Mouse (Mus musculus) neural tube, embryonic 13.5 days (tissue): ENCODE results near the gene Rapgef2. TPM values are rescaled to one million over a fixed set of nuclear protein-coding genes. Genes with fewer than 3 reads are reported as not detected.
"Not testable (repeated sequence)": the region's sequence is repeated elsewhere in the genome, so short reads cannot be mapped to it uniquely, and the experiment has no call there.

Source experiments
- ATAC-seq: fragments of 200-750 bp; cut with Nextera tagmentation; 2 replicates; pipeline ENCODE4 v1.8.0; 2017; ENCODE audit warnings: low read depth, mild to moderate bottlenecking, moderate TSS enrichment, moderate library complexity
- H3K27ac ChIP-seq: fragments of 300-500 bp; sonication (generic); replicated peaks from 2 replicates; pipeline ENCODE4 v1.5.1; 2015; ENCODE audit warnings: moderate library complexity, mild to moderate bottlenecking, inconsistent platforms
- H3K27me3 ChIP-seq: fragments of 300-500 bp; sonication (generic); 2 replicates; pipeline ENCODE4 v1.6.1; 2015; ENCODE audit warnings: mild to moderate bottlenecking, inconsistent platforms
- H3K36me3 ChIP-seq: fragments of 300-500 bp; sonication (generic); 2 replicates; pipeline ENCODE4 v1.6.1; 2015; ENCODE audit warnings: mild to moderate bottlenecking, inconsistent platforms
- H3K4me1 ChIP-seq: fragments of 300-500 bp; sonication (generic); replicated peaks from 2 replicates; pipeline ENCODE4 v1.6.1; 2015; ENCODE audit warnings: inconsistent platforms
- H3K4me2 ChIP-seq: fragments of 300-500 bp; sonication (generic); 2 replicates; pipeline ENCODE4 v1.6.1; 2015; ENCODE audit warnings: inconsistent platforms, mild to moderate bottlenecking, moderate library complexity
- H3K4me3 ChIP-seq: fragments of 300-500 bp; sonication (generic); 2 replicates; pipeline ENCODE4 v1.5.1; 2015; ENCODE audit warnings: mild to moderate bottlenecking, inconsistent platforms
- H3K9ac ChIP-seq: fragments of 300-500 bp; sonication (generic); 2 replicates; pipeline ENCODE4 v1.6.1; 2015; ENCODE audit warnings: moderate library complexity, mild to moderate bottlenecking, inconsistent platforms
- H3K9me3 ChIP-seq: fragments of 300-500 bp; sonication (generic); 2 replicates; pipeline ENCODE4 v1.6.1; 2016; ENCODE audit warnings: inconsistent platforms
- WGBS: fragments of 180-500 bp; shearing (Covaris S2); methylation state at CpG from one replicate; pipeline ENCODE4 v1.1.7; 2015; 5-methylcytosine and 5-hydroxymethylcytosine counted together
- polyA plus RNA-seq: library from polyadenylated mRNA; unstranded; fragments of >200 nt; fragmentation: Nextera tagmentation; extraction: Ambion mirVana; gene quantifications from 2 replicates; pipeline ENCODE4 v1.2.1, GENCODE M21; 2015

Gene Rapgef2
- polyA plus RNA-seq, 1 experiment from 2014 or later, result 6.9 TPM

DNA sequence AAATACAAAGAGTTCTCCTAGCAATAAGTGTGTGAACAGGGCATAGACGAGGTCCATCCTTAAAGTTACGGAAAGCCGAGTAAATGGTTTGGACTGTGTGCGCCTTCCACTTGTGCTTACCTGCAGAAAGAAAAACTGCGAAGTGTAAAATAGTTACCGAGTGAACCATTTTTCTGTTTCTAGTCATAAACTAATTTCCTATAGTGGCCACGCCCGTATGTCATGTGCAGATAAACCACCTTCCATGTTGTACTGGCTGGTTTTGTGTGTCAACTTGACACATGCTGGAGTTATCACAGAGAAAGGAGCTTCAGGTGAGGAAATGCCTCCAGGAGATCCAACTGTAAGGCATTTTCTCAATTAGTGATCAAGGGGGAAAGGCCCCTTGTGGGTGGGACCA, 115.2 kb downstream of the Rapgef2 start:
- H3K9ac ChIP-seq, H3K4me3 ChIP-seq, H3K4me1 ChIP-seq, H3K27me3 ChIP-seq, H3K36me3 ChIP-seq, H3K9me3 ChIP-seq, H3K27ac ChIP-seq, ATAC-seq, H3K4me2 ChIP-seq: not testable (repeated sequence)
- 95% methylated on average over 8 of the region's 8 CpGs for WGBS

GRCm38 (mm10) chr3:79168168-79168827, 118.0 kb downstream of the Rapgef2 start:
- no peaks in the 10 kb centered on the region for H3K27me3 ChIP-seq
- no peak for ATAC-seq
- H3K36me3 ChIP-seq, result peaks cover 5% of the 10 kb centered on the region; the same call in 1 of the 2 replicates
- H3K27ac ChIP-seq, result no peak overlapping the region
- WGBS, result 75% methylated on average over 2 of the region's 2 CpGs
- H3K4me3 ChIP-seq, result no peak overlapping the region
- H3K9ac ChIP-seq, result no peak overlapping the region
- no peaks in the 10 kb centered on the region for H3K9me3 ChIP-seq
- H3K4me1 ChIP-seq, result no peaks in the 10 kb centered on the region
- no peak overlapping the region for H3K4me2 ChIP-seq

DNA sequence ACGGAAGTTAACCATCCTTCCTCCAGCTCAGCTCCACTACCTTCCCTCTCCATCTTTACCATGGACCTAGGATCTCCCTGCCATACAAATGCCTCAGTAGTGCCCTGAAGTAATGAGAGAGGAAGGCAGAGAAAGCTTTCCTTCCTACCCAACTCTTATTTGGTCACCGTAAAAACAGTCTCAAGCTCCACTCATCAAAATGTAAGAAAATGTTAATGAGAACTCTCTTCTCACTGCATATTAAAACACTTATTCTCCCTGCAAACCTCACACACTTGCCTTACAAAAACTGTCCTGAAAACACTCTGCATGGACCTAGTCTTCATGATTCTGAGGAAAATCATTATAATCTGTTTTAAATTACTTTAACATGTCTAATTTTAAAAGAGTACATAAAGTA, 118.7 kb downstream of the Rapgef2 start:
- no peak overlapping the region for H3K9ac ChIP-seq
- H3K27ac ChIP-seq, result no peak overlapping the region
- no peak overlapping the region for H3K4me2 ChIP-seq
- no peak for ATAC-seq
- peaks cover 5% of the 10 kb centered on the region; the same call in 1 of the 2 replicates for H3K36me3 ChIP-seq
- 85% methylated on average over 2 of the region's 2 CpGs for WGBS
- no peak overlapping the region for H3K4me3 ChIP-seq
- H3K27me3 ChIP-seq, result no peaks in the 10 kb centered on the region
- H3K4me1 ChIP-seq, result no peaks in the 10 kb centered on the region
- no peaks in the 10 kb centered on the region for H3K9me3 ChIP-seq

DNA sequence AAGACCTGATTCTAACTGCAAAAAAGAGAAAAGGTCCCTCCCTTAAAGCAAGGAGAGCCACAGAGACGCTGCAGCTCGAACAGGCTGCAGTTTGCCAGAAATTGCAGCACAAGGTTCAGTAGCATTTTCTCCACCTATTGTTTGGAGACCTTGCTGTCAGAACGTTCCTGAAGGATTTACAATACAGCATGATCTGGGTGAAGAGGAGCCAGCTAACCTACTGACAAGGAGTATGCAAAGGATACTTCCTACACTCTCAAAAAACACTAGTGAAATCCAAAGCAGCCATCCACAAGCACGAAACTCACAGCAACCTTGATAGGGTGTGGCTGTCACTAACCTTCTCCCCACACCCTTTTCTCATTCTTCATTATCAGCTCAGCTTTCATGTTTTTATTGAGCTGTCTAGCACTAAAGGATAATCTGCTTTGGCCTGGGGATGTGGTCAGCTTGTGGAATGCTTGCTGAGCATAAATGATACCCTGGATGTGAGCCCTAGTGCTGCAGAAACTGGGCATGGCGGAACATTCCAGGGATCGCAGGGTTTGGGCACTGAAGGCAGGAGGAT, 124.4 kb downstream of the Rapgef2 start:
- Histone ChIP-seq H3K9me3 (no peaks in the 10 kb centered on the region), H3K9ac (peak overlapping the region; percentile 38), H3K4me1 (peaks cover 22% of the 10 kb centered on the region), H3K27me3 (no peaks in the 10 kb centered on the region), H3K4me3 (no peak overlapping the region), H3K4me2 (peak overlapping the region; percentile 34), H3K36me3 (no peaks in the 10 kb centered on the region), H3K27ac (peak overlapping the region; percentile 55)
- no peak for ATAC-seq
- 54% methylated on average over 6 of the region's 6 CpGs for WGBS

GRCm38 (mm10) chr3:79161093-79161723, 125.1 kb downstream of the Rapgef2 start:
- Histone ChIP-seq H3K4me1 (peaks cover 22% of the 10 kb centered on the region), H3K27ac (peak overlapping the region; percentile 55), H3K36me3 (no peaks in the 10 kb centered on the region), H3K4me3 (no peak overlapping the region), H3K9me3 (no peaks in the 10 kb centered on the region), H3K27me3 (no peaks in the 10 kb centered on the region), H3K9ac (peak overlapping the region; percentile 38), H3K4me2 (peak overlapping the region; percentile 34)
- peak; percentile 42; the same call in 1 of the 2 replicates for ATAC-seq
- 43% methylated on average over 6 of the region's 6 CpGs for WGBS

DNA sequence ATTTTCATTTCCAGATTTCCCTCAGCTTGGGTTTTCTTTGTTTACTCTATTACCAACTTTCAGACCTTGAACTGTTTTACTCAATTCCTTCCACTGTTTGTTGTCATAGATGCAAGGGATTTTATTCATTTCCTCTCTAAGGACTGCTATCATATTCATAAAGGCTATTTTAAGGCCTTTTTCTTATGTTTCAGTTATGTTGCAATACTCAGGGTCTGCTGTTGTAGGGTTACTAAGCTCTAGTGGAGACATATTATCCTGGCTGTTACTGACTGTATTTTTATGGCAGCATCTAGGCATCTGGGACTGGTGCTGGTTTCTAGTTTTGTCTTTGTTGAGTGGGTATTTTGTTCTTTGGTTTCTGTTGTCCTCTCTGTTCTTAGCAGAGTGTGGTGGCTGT, 128.1 kb downstream of the Rapgef2 start:
- no peak overlapping the region for H3K4me3 ChIP-seq
- H3K9me3 ChIP-seq, result no peaks in the 10 kb centered on the region
- no peaks in the 10 kb centered on the region for H3K36me3 ChIP-seq
- H3K4me2 ChIP-seq, result no peak overlapping the region
- H3K27ac ChIP-seq, result no peak overlapping the region
- H3K27me3 ChIP-seq, result no peaks in the 10 kb centered on the region
- H3K9ac ChIP-seq, result no peak overlapping the region
- peaks cover 23% of the 10 kb centered on the region for H3K4me1 ChIP-seq
- no peak for ATAC-seq

DNA sequence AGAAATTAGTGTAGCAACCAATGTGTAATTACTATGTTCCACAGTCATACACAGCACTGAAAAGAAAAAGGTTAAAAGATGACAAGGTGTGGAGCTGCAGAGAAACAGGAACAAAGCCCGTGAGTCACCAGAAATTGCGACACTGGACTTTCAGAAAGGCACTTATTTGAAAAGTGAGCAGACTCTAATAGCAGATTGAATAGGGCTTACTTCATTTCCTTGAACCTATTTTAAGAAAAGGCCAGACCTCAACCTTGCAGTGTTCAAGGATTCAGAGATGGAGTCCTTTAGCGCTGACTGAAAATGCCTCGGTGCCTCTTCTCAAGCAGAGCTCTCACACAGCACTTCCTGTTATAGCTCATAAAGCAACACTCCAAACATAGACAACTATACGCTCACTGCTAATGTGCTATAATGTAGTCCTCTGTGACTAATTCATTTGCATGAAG, 133.3 kb downstream of the Rapgef2 start:
- WGBS, result 67% methylated on average over 5 of the region's 5 CpGs
- peaks cover 7% of the 10 kb centered on the region for H3K4me1 ChIP-seq
- H3K9ac ChIP-seq, result no peak overlapping the region
- no peak overlapping the region for H3K4me3 ChIP-seq
- peak overlapping the region; percentile 50 for H3K27ac ChIP-seq
- H3K9me3 ChIP-seq, result no peaks in the 10 kb centered on the region
- no peak overlapping the region for H3K4me2 ChIP-seq
- H3K27me3 ChIP-seq, result no peaks in the 10 kb centered on the region
- ATAC-seq, result peak; percentile 63
- H3K36me3 ChIP-seq, result no peaks in the 10 kb centered on the region

- peak overlapping the region; percentile 92 for H3K27ac ChIP-seq
- no peaks in the 10 kb centered on the region for H3K9me3 ChIP-seq
- peak overlapping the region; percentile 40 for H3K4me3 ChIP-seq
- ATAC-seq, result peak; percentile 68
- peaks cover 56% of the 10 kb centered on the region for H3K4me1 ChIP-seq
- H3K9ac ChIP-seq, result peak overlapping the region; percentile 78
- no peaks in the 10 kb centered on the region for H3K27me3 ChIP-seq
- H3K36me3 ChIP-seq, result no peaks in the 10 kb centered on the region
- 21% methylated on average over 10 of the region's 10 CpGs for WGBS
- H3K4me2 ChIP-seq, result peak overlapping the region; percentile 60
These were observed 140.8 kb downstream of the Rapgef2 start for GRCm38 (mm10) chr3:79145407-79146055.

- Histone ChIP-seq H3K4me2 (peak overlapping the region; percentile 60), H3K4me1 (peaks cover 60% of the 10 kb centered on the region), H3K36me3 (no peaks in the 10 kb centered on the region), H3K9me3 (no peaks in the 10 kb centered on the region), H3K4me3 (peak overlapping the region; percentile 40), H3K9ac (peak overlapping the region; percentile 78), H3K27me3 (no peaks in the 10 kb centered on the region), H3K27ac (peak overlapping the region; percentile 92)
- WGBS, result 12% methylated on average over 13 of the region's 13 CpGs
- ATAC-seq, result peak; percentile 32; the same call in 1 of the 2 replicates
These were observed 141.5 kb downstream of the Rapgef2 start for GRCm38 (mm10) chr3:79144672-79145406.

- peak overlapping the region; percentile 78; the same call in 1 of the 2 replicates for H3K9ac ChIP-seq
- ATAC-seq, result 0 out of 2 replicates have a peak, but pooled peaks have one; percentile 6
- peaks cover 65% of the 10 kb centered on the region for H3K4me1 ChIP-seq
- WGBS, result 35% methylated on average over 6 of the region's 6 CpGs
- no peaks in the 10 kb centered on the region for H3K9me3 ChIP-seq
- no peaks in the 10 kb centered on the region for H3K36me3 ChIP-seq
- no peak overlapping the region; the same call in 1 of the 2 replicates for H3K27ac ChIP-seq
- H3K27me3 ChIP-seq, result no peaks in the 10 kb centered on the region
- H3K4me3 ChIP-seq, result peak overlapping the region; percentile 40
- peak overlapping the region; percentile 60 for H3K4me2 ChIP-seq
These were observed 142.2 kb downstream of the Rapgef2 start for GRCm38 (mm10) chr3:79144085-79144484.

- ATAC-seq, result no peak
- H3K36me3 ChIP-seq, result no peaks in the 10 kb centered on the region
- no peaks in the 10 kb centered on the region for H3K9me3 ChIP-seq
- WGBS, result 21% methylated on average over 3 of the region's 3 CpGs
- 0 out of 2 replicates have a peak overlapping the region, but pooled peaks have one; percentile 4 for H3K4me2 ChIP-seq
- H3K4me1 ChIP-seq, result peaks cover 37% of the 10 kb centered on the region
- H3K4me3 ChIP-seq, result no peak overlapping the region
- no peak overlapping the region for H3K9ac ChIP-seq
- H3K27me3 ChIP-seq, result no peaks in the 10 kb centered on the region
- peak overlapping the region; percentile 59; the same call in 1 of the 2 replicates for H3K27ac ChIP-seq
These were observed 147.1 kb downstream of the Rapgef2 start for GRCm38 (mm10) chr3:79139245-79139644.
